ENCODE assay signal across 8 mouse cellular contexts in genomic region chr3:107101456-107101786, GRCm38 (mm10). TPM values are rescaled to one million over a fixed set of nuclear protein-coding genes. Genes with fewer than 3 reads are reported as not detected.
DNase-seq lines count a peak whose midpoint lies in the region; ATAC-seq and TF ChIP-seq lines count a peak whose summit lies in the region.

No protein-coding gene starts in this region.

- no peaks in the 10 kb centered on the region for H3K4me1 ChIP-seq in heart, adult 2 months (ENCODE audit: control insufficient read depth, insufficient read depth, low read length)
- H3K4me1 ChIP-seq in heart, embryonic 16.5 days (ENCODE audit: control insufficient read depth, insufficient read depth, low read length), result peaks cover 11% of the 10 kb centered on the region
- H3K4me1 ChIP-seq in limb, embryonic 14.5 days (ENCODE audit: control insufficient read depth, insufficient read depth, low read length), result peaks cover 5% of the 10 kb centered on the region; the same call in 1 of the 2 replicates
- no peaks in the 10 kb centered on the region for H3K4me1 ChIP-seq in stomach, postnatal 0 days (replicated peaks; ENCODE audit: control insufficient read depth, insufficient read depth)

- H3K36me3 ChIP-seq in heart, adult 2 months (ENCODE audit: control insufficient read depth, insufficient read depth, low read length), result no peaks in the 10 kb centered on the region
- no peaks in the 10 kb centered on the region for H3K36me3 ChIP-seq in heart, embryonic 16.5 days (ENCODE audit: control insufficient read depth, insufficient read depth)
- no peaks in the 10 kb centered on the region for H3K36me3 ChIP-seq in limb, embryonic 14.5 days (ENCODE audit: control insufficient read depth, insufficient read depth, low read length)
- no peaks in the 10 kb centered on the region for H3K36me3 ChIP-seq in stomach, postnatal 0 days (ENCODE audit: control insufficient read depth, insufficient read depth, low read length)

- 0 out of 2 replicates have a peak, but pooled peaks have one; percentile 1 for ATAC-seq in heart, embryonic 16.5 days (replicated peaks; ENCODE audit: extremely low read depth, insufficient read depth, low FRiP score)
- peak; percentile 28; the same call in 1 of the 2 replicates for ATAC-seq in limb, embryonic 14.5 days (ENCODE audit: low FRiP score, low read depth)
- no peak for ATAC-seq in stomach, postnatal 0 days (ENCODE audit: low FRiP score, low TSS enrichment)
- no peak for ATAC-seq in erythroblast, adult 5-6 weeks (replicated peaks; ENCODE audit: low FRiP score, poor library complexity, severe bottlenecking)

- no peak overlapping the region for H3K27ac ChIP-seq in heart, adult 2 months
- no peak overlapping the region for H3K27ac ChIP-seq in heart, embryonic 16.5 days (ENCODE audit: low read length)
- H3K27ac ChIP-seq in limb, embryonic 14.5 days (replicated peaks; ENCODE audit: low read depth, low read length), result no peak overlapping the region
- no peak overlapping the region for H3K27ac ChIP-seq in stomach, postnatal 0 days (replicated peaks)

- H3K4me3 ChIP-seq in heart, adult 2 months, result peak overlapping the region; percentile 38
- peak overlapping the region; percentile 66 for H3K4me3 ChIP-seq in heart, embryonic 16.5 days (ENCODE audit: low read length)
- H3K4me3 ChIP-seq in limb, embryonic 14.5 days (replicated peaks; ENCODE audit: low read length), result peak overlapping the region; percentile 52
- peak overlapping the region; percentile 44 for H3K4me3 ChIP-seq in stomach, postnatal 0 days (ENCODE audit: low read depth, low read length)

- no peak for TF ChIP-seq POLR2A in heart, adult 2 months (IDR thresholded peaks at IDR 0.05; ENCODE audit: insufficient read depth, low read depth, low read length)
- TF ChIP-seq POLR2A in limb, embryonic 14.5 days (IDR thresholded peaks at IDR 0.05; ENCODE audit: borderline replicate concordance, extremely low read depth, insufficient read depth, insufficient read length), result no peak

- DNase-seq in heart, adult 2 months, result peak in 1 of 2 experiments; percentile 23
- DNase-seq in heart, adult 11 months, result no peak
- peak; percentile 49 for DNase-seq in thymus, postnatal 4 days
- DNase-seq in thymus, postnatal 10 days (ENCODE audit: low spot score in 2 of 2), result no peak
- no peak for DNase-seq in limb, embryonic 14.5 days (ENCODE audit: low spot score)
- DNase-seq in stomach, postnatal 0 days (ENCODE audit: low spot score), result peak; percentile 36

- no peaks in the 10 kb centered on the region for H3K9me3 ChIP-seq in heart, embryonic 16.5 days (replicated peaks; ENCODE audit: control insufficient read depth, low read length)
- H3K9me3 ChIP-seq in limb, embryonic 14.5 days (ENCODE audit: control insufficient read depth, low read length), result no peaks in the 10 kb centered on the region
- no peaks in the 10 kb centered on the region for H3K9me3 ChIP-seq in stomach, postnatal 0 days (ENCODE audit: control insufficient read depth, low read length)

- H3K9ac ChIP-seq in heart, adult 2 months (ENCODE audit: low read depth, low read length), result no peak overlapping the region
- H3K9ac ChIP-seq in heart, embryonic 16.5 days (ENCODE audit: low read length), result peak overlapping the region; percentile 65
- peak overlapping the region; percentile 47 for H3K9ac ChIP-seq in limb, embryonic 14.5 days (ENCODE audit: low read depth, low read length, severe bottlenecking)
- H3K9ac ChIP-seq in stomach, postnatal 0 days (ENCODE audit: low read length), result peak overlapping the region; percentile 51

- no peaks in the 10 kb centered on the region for H3K79me2 ChIP-seq in heart, adult 2 months (replicated peaks; ENCODE audit: control insufficient read depth, insufficient read depth, low read length)

- TF ChIP-seq EP300 in heart, adult 2 months (IDR thresholded peaks at IDR 0.05; ENCODE audit: insufficient read depth, low read depth, low read length), result no peak
- TF ChIP-seq EP300 in stomach, postnatal 0 days (optimal IDR thresholded peaks at IDR 0.05), result no peak

- no peak for TF ChIP-seq CTCF in heart, adult 2 months (IDR thresholded peaks at IDR 0.05)
- TF ChIP-seq CTCF in stomach, postnatal 0 days (IDR thresholded peaks at IDR 0.05; ENCODE audit: low read depth), result no peak

- 1% methylated on average over 41 of the region's 41 CpGs for WGBS in heart, adult 2 months
- WGBS in heart, embryonic 16.5 days, result under 1% methylated on average over 41 of the region's 41 CpGs
- under 1% methylated on average over 28 of the region's 41 CpGs for WGBS in limb, embryonic 14.5 days
- under 1% methylated on average over 34 of the region's 41 CpGs for WGBS in stomach, postnatal 0 days

- peak overlapping the region; percentile 99 for H3K4me2 ChIP-seq in heart, embryonic 16.5 days (ENCODE audit: low read depth, low read length)
- H3K4me2 ChIP-seq in limb, embryonic 14.5 days (replicated peaks; ENCODE audit: low read depth, low read length, severe bottlenecking), result peak overlapping the region; percentile 97
- peak overlapping the region; percentile 81 for H3K4me2 ChIP-seq in stomach, postnatal 0 days (replicated peaks; ENCODE audit: low read depth)

- intact Hi-C loops in heart, adult 2 months (cut with DNase I), result no loop called here

- H3K27me3 ChIP-seq in heart, adult 2 months (ENCODE audit: control insufficient read depth, insufficient read depth, low read length), result peaks cover 8% of the 10 kb centered on the region
- H3K27me3 ChIP-seq in heart, embryonic 16.5 days (ENCODE audit: control insufficient read depth, insufficient read depth, low read length), result peaks cover 63% of the 10 kb centered on the region
- peaks cover 49% of the 10 kb centered on the region for H3K27me3 ChIP-seq in limb, embryonic 14.5 days (ENCODE audit: control insufficient read depth, insufficient read depth, low read length)
- peaks cover 2% of the 10 kb centered on the region; the same call in 1 of the 2 replicates for H3K27me3 ChIP-seq in stomach, postnatal 0 days (ENCODE audit: control insufficient read depth, insufficient read depth, low read length)

RNA-seq across cellular contexts. Expression of gene Kcna2, which starts 0.5 kb away (rescaled TPM):
- 1 to 10 TPM; 1.0 to 1.6 TPM for total RNA-seq in heart, adult 2 months (2021)
- polyA plus RNA-seq in heart, adult 2 months (2012; rRNA removed), result 1.1 and 1.6 TPM in 2 replicates
- polyA plus RNA-seq in heart, embryonic 16.5 days (2015; fragmentation: Nextera tagmentation; extraction: Ambion mirVana), result 0.05 and 0.07 TPM in 2 replicates
- 0.41 and 0.47 TPM in 2 replicates for polyA plus RNA-seq in limb, embryonic 14.5 days (2012; rRNA removed)
- 0.25 TPM in 2 replicates for polyA plus RNA-seq in limb, embryonic 14.5 days (2014; fragmentation: Nextera tagmentation; extraction: Ambion mirVana)
- 0.13 and 0.16 TPM in 2 replicates for polyA plus RNA-seq in stomach, postnatal 0 days (2015; fragmentation: Nextera tagmentation; extraction: Ambion mirVana)
- total RNA-seq in erythroblast, adult 5-6 weeks (2015; ENCODE audit: low replicate concordance), result 1.0 and 2.1 TPM in 2 replicates
- 0.98 and 1.3 TPM in 2 replicates for total RNA-seq in erythroblast, adult 5-6 weeks (2017; ENCODE audit: low replicate concordance)

Comparison
In these comparisons a context has a peak if more than half of its experiments do, and no peak if none do; other contexts are left out.
1. DNase-seq: peak in thymus, postnatal 4 days (single experiment) and stomach, postnatal 0 days (single experiment); none in heart, adult 11 months (single experiment), thymus, postnatal 10 days (0 of 2) and limb, embryonic 14.5 days (single experiment).
2. ATAC-seq: peak in heart, embryonic 16.5 days (single experiment) and limb, embryonic 14.5 days (single experiment); none in stomach, postnatal 0 days (single experiment) and erythroblast, adult 5-6 weeks (single experiment).
3. Peak in every context shown above with its lines, with median percentiles within 50 percentile points of each other: H3K4me3 ChIP-seq and H3K4me2 ChIP-seq.